Mouse (Mus musculus) right cerebral cortex, adult 2 months (tissue): ENCODE measurements at regions not wholly inside any gene's neighbourhood (a gene's known extent, or its start where the extent isn't known, plus 50 kb on each side); places are given as distances from the start of the nearest gene placed in this dataset.

Experiments
- DNase-seq, 2 experiments: peaks; one replicate each; pipeline ENCODE4 v3.0.0; 2021 to 2022; ENCODE audit warnings: low spot score in 2 of 2

GRCm38 (mm10) chr2:48619042-48619441, 194.9 kb upstream of the Acvr2a start:
- no peak for DNase-seq

GRCm38 (mm10) chr2:48620815-48621214, 193.1 kb upstream of the Acvr2a start:
- no peak for DNase-seq

- DNase-seq, result no peak
Measured at GRCm38 (mm10) chr2:48622316-48622715, 191.6 kb upstream of the Acvr2a start.

GRCm38 (mm10) chr2:48624040-48624439, 189.9 kb upstream of the Acvr2a start:
- peak; percentile 63 to 68 for DNase-seq

- DNase-seq, result no peak
Measured at GRCm38 (mm10) chr2:48624461-48624860, 189.4 kb upstream of the Acvr2a start.

GRCm38 (mm10) chr2:48627011-48627410, 186.9 kb upstream of the Acvr2a start:
- DNase-seq, result no peak

GRCm38 (mm10) chr2:48629106-48630050, 184.5 kb upstream of the Acvr2a start:
- no peak for DNase-seq

- DNase-seq, result no peak
Measured at GRCm38 (mm10) chr2:48634456-48635174, 179.3 kb upstream of the Acvr2a start.

- no peak for DNase-seq
Measured at GRCm38 (mm10) chr2:48636108-48636507, 177.8 kb upstream of the Acvr2a start.

- no peak for DNase-seq
Measured at GRCm38 (mm10) chr2:48644114-48644513, 169.8 kb upstream of the Acvr2a start.

- peak; percentile 21 to 27 for DNase-seq
Measured at GRCm38 (mm10) chr2:48650281-48650680, 163.6 kb upstream of the Acvr2a start.

- DNase-seq, result no peak
Measured at GRCm38 (mm10) chr2:48661222-48661621, 152.7 kb upstream of the Acvr2a start.

- DNase-seq, result no peak
Measured at GRCm38 (mm10) chr2:48665103-48665502, 148.8 kb upstream of the Acvr2a start.

GRCm38 (mm10) chr2:48689098-48689497, 124.8 kb upstream of the Acvr2a start:
- no peak for DNase-seq

GRCm38 (mm10) chr2:48694509-48694908, 119.4 kb upstream of the Acvr2a start:
- no peak for DNase-seq

GRCm38 (mm10) chr2:48700886-48701285, 113.0 kb upstream of the Acvr2a start:
- DNase-seq, result no peak

- DNase-seq, result peak in 1 of 2 experiments; percentile 13
Measured at GRCm38 (mm10) chr2:48705103-48705804, 108.7 kb upstream of the Acvr2a start.

GRCm38 (mm10) chr2:48705805-48706150, 108.1 kb upstream of the Acvr2a start:
- no peak for DNase-seq

- no peak for DNase-seq
Measured at GRCm38 (mm10) chr2:48706188-48706587, 107.7 kb upstream of the Acvr2a start.

- no peak for DNase-seq
Measured at GRCm38 (mm10) chr2:48716206-48716605, 97.7 kb upstream of the Acvr2a start.

GRCm38 (mm10) chr2:48717770-48718169, 96.1 kb upstream of the Acvr2a start:
- no peak for DNase-seq

- no peak for DNase-seq
Measured at GRCm38 (mm10) chr2:48718261-48718660, 95.6 kb upstream of the Acvr2a start.
